In genomic region chr3:107321776-107322175, GRCm38 (mm10) we compare ENCODE assay signal across 22 mouse cellular contexts. TPM values are rescaled to one million over a fixed set of nuclear protein-coding genes. Genes with fewer than 3 reads are reported as not detected.
DNase-seq lines count a peak whose midpoint lies in the region; ATAC-seq and TF ChIP-seq lines count a peak whose summit lies in the region.
"Had no signal": no experiment of that assay in that cellular context is flagged by ENCODE, and none has a peak within 500 bp of the region (broad histone marks: within the 10 kb centered on the region; RNA-seq: fewer than 3 reads in every experiment).

No protein-coding gene starts in this region.

- H3K27me3 ChIP-seq in forebrain, embryonic 11.5 days (ENCODE audit: control insufficient read depth, insufficient read depth, low read length) = no peaks in the 10 kb centered on the region
- no peaks in the 10 kb centered on the region for H3K27me3 ChIP-seq in forebrain, embryonic 10.5 days (ENCODE audit: poor library complexity, severe bottlenecking)
- H3K27me3 ChIP-seq in kidney, adult 2 months (replicated peaks; ENCODE audit: control insufficient read depth, insufficient read depth, low read length) = no peaks in the 10 kb centered on the region
- H3K27me3 ChIP-seq in kidney, embryonic 15.5 days = no peaks in the 10 kb centered on the region
- H3K27me3 ChIP-seq in kidney, embryonic 16.5 days (ENCODE audit: insufficient read depth, low read length) = no peaks in the 10 kb centered on the region
- no peaks in the 10 kb centered on the region for H3K27me3 ChIP-seq in liver, embryonic 15.5 days
- H3K27me3 ChIP-seq: embryonic facial prominence, embryonic 12.5 days; heart, embryonic 12.5 days had no signal

- H3K36me3 ChIP-seq in forebrain, embryonic 11.5 days (ENCODE audit: control insufficient read depth, insufficient read depth, low read length) = peaks cover 4% of the 10 kb centered on the region; the same call in 1 of the 2 replicates
- peaks cover 89% of the 10 kb centered on the region for H3K36me3 ChIP-seq in forebrain, embryonic 10.5 days (replicated peaks)
- peaks cover 3% of the 10 kb centered on the region for H3K36me3 ChIP-seq in kidney, adult 2 months (ENCODE audit: control insufficient read depth, insufficient read depth, low read length)
- H3K36me3 ChIP-seq in kidney, embryonic 15.5 days = peaks cover 47% of the 10 kb centered on the region
- H3K36me3 ChIP-seq in kidney, embryonic 16.5 days (ENCODE audit: insufficient read depth, low read length) = peaks cover 26% of the 10 kb centered on the region
- H3K36me3 ChIP-seq in liver, embryonic 15.5 days (replicated peaks) = peaks cover 63% of the 10 kb centered on the region

- H3K4me2 ChIP-seq in forebrain, embryonic 11.5 days (ENCODE audit: low read depth, low read length, severe bottlenecking) = 0 out of 2 replicates have a peak overlapping the region, but pooled peaks have one; percentile 8
- H3K4me2 ChIP-seq in kidney, embryonic 15.5 days = no peak overlapping the region
- H3K4me2 ChIP-seq in kidney, embryonic 16.5 days (replicated peaks; ENCODE audit: low read depth, low read length) = no peak overlapping the region
- peak overlapping the region; percentile 10; the same call in 1 of the 2 replicates for H3K4me2 ChIP-seq in liver, embryonic 15.5 days
- H3K4me2 ChIP-seq: embryonic facial prominence, embryonic 12.5 days; heart, embryonic 12.5 days; hindbrain, embryonic 14.5 days had no signal

- no peak overlapping the region for H3K4me3 ChIP-seq in forebrain, embryonic 11.5 days (ENCODE audit: low read depth, low read length)
- H3K4me3 ChIP-seq in forebrain, embryonic 10.5 days = no peak overlapping the region
- H3K4me3 ChIP-seq in kidney, adult 2 months (ENCODE audit: insufficient read depth, low read depth, low read length) = no peak overlapping the region
- no peak overlapping the region for H3K4me3 ChIP-seq in kidney, embryonic 15.5 days (replicated peaks)
- no peak overlapping the region for H3K4me3 ChIP-seq in kidney, embryonic 16.5 days (ENCODE audit: low read length)
- H3K4me3 ChIP-seq in liver, embryonic 15.5 days (replicated peaks) = no peak overlapping the region
- H3K4me3 ChIP-seq: embryonic facial prominence, embryonic 12.5 days; gastrocnemius, adult 2 months; heart, embryonic 12.5 days; hindbrain, embryonic 10.5 days had no signal

- H3K9me3 ChIP-seq in forebrain, embryonic 11.5 days (ENCODE audit: control insufficient read depth, low read length) = no peaks in the 10 kb centered on the region
- H3K9me3 ChIP-seq in forebrain, embryonic 10.5 days = no peaks in the 10 kb centered on the region
- H3K9me3 ChIP-seq in kidney, embryonic 15.5 days (replicated peaks) = no peaks in the 10 kb centered on the region
- H3K9me3 ChIP-seq in kidney, embryonic 16.5 days (ENCODE audit: low read length) = no peaks in the 10 kb centered on the region
- no peaks in the 10 kb centered on the region for H3K9me3 ChIP-seq in liver, embryonic 15.5 days (replicated peaks)
- H3K9me3 ChIP-seq: embryonic facial prominence, embryonic 12.5 days; G1E; heart, embryonic 12.5 days; hindbrain, embryonic 10.5 days had no signal

- peaks cover 6% of the 10 kb centered on the region for H3K4me1 ChIP-seq in forebrain, embryonic 11.5 days (replicated peaks; ENCODE audit: control insufficient read depth, insufficient read depth, low read length)
- H3K4me1 ChIP-seq in forebrain, embryonic 10.5 days = peaks cover 39% of the 10 kb centered on the region
- H3K4me1 ChIP-seq in kidney, adult 2 months (ENCODE audit: control insufficient read depth, insufficient read depth, low read length) = peaks cover 10% of the 10 kb centered on the region; the same call in 1 of the 2 replicates
- H3K4me1 ChIP-seq in kidney, embryonic 15.5 days = peaks cover 33% of the 10 kb centered on the region
- peaks cover 32% of the 10 kb centered on the region for H3K4me1 ChIP-seq in kidney, embryonic 16.5 days (ENCODE audit: insufficient read depth, low read length)
- peaks cover 42% of the 10 kb centered on the region for H3K4me1 ChIP-seq in liver, embryonic 15.5 days (replicated peaks)

- no peak for DNase-seq in forebrain, embryonic 11.5 days (ENCODE audit: low spot score)
- DNase-seq in forebrain, embryonic 10.5 days (ENCODE audit: extremely low spot score, low spot score) = no peak
- DNase-seq in kidney, adult 2 months = peak; percentile 76
- peak; percentile 38 to 54 for DNase-seq in kidney, postnatal 36 days
- DNase-seq in gastrocnemius, adult 18-20 months (ENCODE audit: low spot score) = no peak
- DNase-seq: B cell, adult 2 months; cerebellum, adult 11-12 months; cerebellum, adult 9-10 months; cerebellum, postnatal 25 days; forebrain, postnatal 0 days; gastrocnemius, adult 2 months; gastrocnemius, postnatal 25 days had no signal

- no peak overlapping the region for H3K27ac ChIP-seq in forebrain, embryonic 11.5 days (ENCODE audit: low read depth, low read length)
- no peak overlapping the region for H3K27ac ChIP-seq in forebrain, embryonic 10.5 days
- H3K27ac ChIP-seq in kidney, adult 2 months (ENCODE audit: insufficient read depth, low read depth, low read length) = no peak overlapping the region
- H3K27ac ChIP-seq in kidney, embryonic 15.5 days = no peak overlapping the region
- H3K27ac ChIP-seq in kidney, embryonic 16.5 days (ENCODE audit: low read length) = no peak overlapping the region
- H3K27ac ChIP-seq in liver, embryonic 15.5 days (replicated peaks) = no peak overlapping the region
- H3K27ac ChIP-seq: embryonic facial prominence, embryonic 12.5 days; gastrocnemius, adult 2 months; hindbrain, embryonic 10.5 days; hindbrain, embryonic 14.5 days had no signal

- no peak for TF ChIP-seq CTCF in kidney, adult 2 months (conservative IDR thresholded peaks at IDR 0.05; ENCODE audit: insufficient read depth, insufficient read length, low read depth, low read length)

- no peak overlapping the region for H3K9ac ChIP-seq in forebrain, embryonic 11.5 days (ENCODE audit: low read length)
- no peak overlapping the region for H3K9ac ChIP-seq in kidney, embryonic 15.5 days
- H3K9ac ChIP-seq in kidney, embryonic 16.5 days (replicated peaks; ENCODE audit: low read length) = no peak overlapping the region
- no peak overlapping the region for H3K9ac ChIP-seq in liver, embryonic 15.5 days
- H3K9ac ChIP-seq: embryonic facial prominence, embryonic 12.5 days; forebrain, postnatal 0 days; heart, embryonic 12.5 days; hindbrain, embryonic 14.5 days had no signal

- TF ChIP-seq POLR2A in kidney, adult 2 months (IDR thresholded peaks at IDR 0.05; ENCODE audit: low read depth, low read length) = no peak

- ATAC-seq in forebrain, embryonic 11.5 days (replicated peaks; ENCODE audit: low FRiP score) = no peak
- no peak for ATAC-seq in kidney, embryonic 15.5 days (replicated peaks; ENCODE audit: low FRiP score)
- no peak for ATAC-seq in kidney, embryonic 16.5 days (ENCODE audit: low FRiP score, low TSS enrichment)
- no peak for ATAC-seq in liver, embryonic 15.5 days (ENCODE audit: insufficient read depth)
- ATAC-seq: CD4-positive, CD25-positive, alpha-beta regulatory T cell, adult 4 months; forebrain, postnatal 0 days had no signal

RNA-seq across cellular contexts. Expression of gene Rbm15, which starts 11.7 kb away (rescaled TPM):
- 19.4 and 22.6 TPM in 2 replicates for polyA plus RNA-seq in forebrain, embryonic 11.5 days (2014; fragmentation: Nextera tagmentation; extraction: Ambion mirVana)
- 18.2 and 19.9 TPM in 2 replicates for polyA plus RNA-seq in forebrain, embryonic 10.5 days (2016; fragmentation: Nextera tagmentation; extraction: Ambion mirVana)
- polyA plus RNA-seq in kidney, adult 2 months (2012; rRNA removed) = 6.2 and 6.4 TPM in 2 replicates
- 15.6 and 17.2 TPM in 2 replicates for polyA plus RNA-seq in kidney, embryonic 15.5 days (2015; fragmentation: Nextera tagmentation; extraction: Ambion mirVana)
- 12.8 and 15.9 TPM in 2 replicates for polyA plus RNA-seq in kidney, embryonic 16.5 days (2015; fragmentation: Nextera tagmentation; extraction: Ambion mirVana)
- 8.3 and 8.5 TPM in 2 replicates for polyA plus RNA-seq in liver, embryonic 15.5 days (2015; fragmentation: Nextera tagmentation; extraction: Ambion mirVana)
- 10 to 100 TPM; 21.3 to 23.5 TPM for total RNA-seq in gastrocnemius, adult 18-20 months (2021)

RNA-seq across cellular contexts. Expression of gene Slc16a4, which starts 30.7 kb away (rescaled TPM):
- 2.3 and 3.2 TPM in 2 replicates for polyA plus RNA-seq in forebrain, embryonic 11.5 days (2014; fragmentation: Nextera tagmentation; extraction: Ambion mirVana)
- 1.9 and 2.2 TPM in 2 replicates for polyA plus RNA-seq in forebrain, embryonic 10.5 days (2016; fragmentation: Nextera tagmentation; extraction: Ambion mirVana)
- polyA plus RNA-seq in kidney, adult 2 months (2012; rRNA removed) = 48.2 and 50.8 TPM in 2 replicates
- polyA plus RNA-seq in kidney, embryonic 15.5 days (2015; fragmentation: Nextera tagmentation; extraction: Ambion mirVana) = 8.3 and 9.8 TPM in 2 replicates
- polyA plus RNA-seq in kidney, embryonic 16.5 days (2015; fragmentation: Nextera tagmentation; extraction: Ambion mirVana) = 13.4 and 13.6 TPM in 2 replicates
- polyA plus RNA-seq in liver, embryonic 15.5 days (2015; fragmentation: Nextera tagmentation; extraction: Ambion mirVana) = 0.50 and 0.52 TPM in 2 replicates
- total RNA-seq in gastrocnemius, adult 18-20 months (2021) = under 1 TPM; 0.09 TPM
- total RNA-seq: granulocyte monocyte progenitor cell, adult 5-6 weeks had no signal
- polyA plus RNA-seq: G1E had no signal

RNA-seq across cellular contexts. Expression of gene Lamtor5, which starts 43.1 kb away (rescaled TPM):
- 174 and 177 TPM in 2 replicates for polyA plus RNA-seq in forebrain, embryonic 11.5 days (2014; fragmentation: Nextera tagmentation; extraction: Ambion mirVana)
- 177 and 184 TPM in 2 replicates for polyA plus RNA-seq in forebrain, embryonic 10.5 days (2016; fragmentation: Nextera tagmentation; extraction: Ambion mirVana)
- 225 and 280 TPM in 2 replicates for polyA plus RNA-seq in kidney, adult 2 months (2012; rRNA removed)
- polyA plus RNA-seq in kidney, embryonic 15.5 days (2015; fragmentation: Nextera tagmentation; extraction: Ambion mirVana) = 192 and 199 TPM in 2 replicates
- polyA plus RNA-seq in kidney, embryonic 16.5 days (2015; fragmentation: Nextera tagmentation; extraction: Ambion mirVana) = 204 and 224 TPM in 2 replicates
- 89.7 and 93.8 TPM in 2 replicates for polyA plus RNA-seq in liver, embryonic 15.5 days (2015; fragmentation: Nextera tagmentation; extraction: Ambion mirVana)
- total RNA-seq in gastrocnemius, adult 18-20 months (2021) = 10 to 100 TPM; 57.2 to 58.1 TPM

Comparison
In these comparisons a context has a peak if more than half of its experiments do, and no peak if none do; other contexts are left out.
1. DNase-seq: peak in kidney, adult 2 months (single experiment) and kidney, postnatal 36 days (2 of 2); none in forebrain, embryonic 11.5 days (single experiment), forebrain, embryonic 10.5 days (single experiment) and gastrocnemius, adult 18-20 months (single experiment).
2. H3K4me2 ChIP-seq: peak in forebrain, embryonic 11.5 days (single experiment) and liver, embryonic 15.5 days (single experiment); none in kidney, embryonic 15.5 days (single experiment) and kidney, embryonic 16.5 days (single experiment).